Mouse (Mus musculus) cortical plate, adult 2 months (tissue): ENCODE data around the gene Adamts15. TPM values are rescaled to one million over a fixed set of nuclear protein-coding genes. Genes with fewer than 3 reads are reported as not detected.

Experiments used
- H3K27ac ChIP-seq: fragments of 200-500 bp; 2 replicates; pipeline ENCODE4 v1.5.1; 2012; ENCODE audit warnings: low read length, control low read depth, inconsistent platforms; ENCODE audit not compliant: insufficient read depth
- H3K4me1 ChIP-seq: fragments of 200-500 bp; 2 replicates; pipeline ENCODE4 v1.6.1; 2011; ENCODE audit warnings: low read length; ENCODE audit not compliant: control insufficient read depth, insufficient read depth
- H3K4me3 ChIP-seq: fragments of 200-500 bp; 2 replicates; pipeline ENCODE4 v1.5.1; 2011; ENCODE audit warnings: mild to moderate bottlenecking, low read length, control low read depth; ENCODE audit not compliant: insufficient read depth
- CTCF ChIP-seq: fragments of 200-500 bp; IDR thresholded peaks from 2 replicates; pipeline ENCODE4 v1.5.1; 2011; ENCODE audit warnings: mild to moderate bottlenecking, control low read depth, low read length; ENCODE audit not compliant: insufficient read depth; ENCODE audit errors: extremely low read depth
- POLR2A ChIP-seq: fragments of 200-500 bp; IDR thresholded peaks from 2 replicates; pipeline ENCODE4 v1.6.1; 2011; ENCODE audit warnings: mild to moderate bottlenecking, low read length, control low read depth; ENCODE audit not compliant: insufficient read depth; ENCODE audit errors: extremely low read depth
- polyA plus RNA-seq: library from polyadenylated mRNA; depleted of rRNA; stranded (reverse); fragments of >200 nt; gene quantifications from 2 replicates; pipeline ENCODE4 v1.2.3, GENCODE M21; 2012

Adamts15 gene
- polyA plus RNA-seq, 1 experiment = 3.6 TPM

DNA sequence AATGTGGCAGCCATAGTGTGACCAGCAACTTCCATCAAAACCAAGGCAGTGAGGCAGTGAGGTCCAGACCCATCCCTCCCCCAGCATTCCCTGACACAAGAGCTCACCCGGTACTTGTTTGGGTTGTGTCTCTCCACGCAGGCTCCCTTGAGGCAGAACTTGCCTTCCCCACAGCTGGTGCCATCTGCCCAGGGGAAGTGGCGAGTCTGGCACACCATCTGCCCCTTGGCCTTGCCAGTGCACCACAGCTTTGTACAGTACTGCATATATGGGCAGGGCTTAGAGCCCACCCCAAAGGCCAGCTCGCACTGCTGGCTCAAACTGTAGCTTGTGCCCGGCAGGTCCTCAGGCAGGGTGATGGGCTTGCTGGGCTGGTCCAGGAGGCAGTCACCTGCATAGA is 11.8 kb downstream of the Adamts15 start:
- Histone ChIP-seq H3K4me3 (no peak overlapping the region), H3K4me1 (no peaks in the 10 kb centered on the region), H3K27ac (no peak overlapping the region)
- TF ChIP-seq CTCF = no peak
- TF ChIP-seq POLR2A = no peak

GRCm38 (mm10) chr9:30908973-30909372 is 13.3 kb downstream of the Adamts15 start:
- TF ChIP-seq CTCF = no peak
- no peak for TF ChIP-seq POLR2A
- H3K27ac ChIP-seq = no peak overlapping the region
- H3K4me3 ChIP-seq = no peak overlapping the region
- H3K4me1 ChIP-seq = no peaks in the 10 kb centered on the region

- Histone ChIP-seq H3K4me3 (no peak overlapping the region), H3K27ac (no peak overlapping the region), H3K4me1 (no peaks in the 10 kb centered on the region)
- no peak for TF ChIP-seq POLR2A
- no peak for TF ChIP-seq CTCF
Measured at GRCm38 (mm10) chr9:30908296-30908690, 14.0 kb downstream of the Adamts15 start.

DNA sequence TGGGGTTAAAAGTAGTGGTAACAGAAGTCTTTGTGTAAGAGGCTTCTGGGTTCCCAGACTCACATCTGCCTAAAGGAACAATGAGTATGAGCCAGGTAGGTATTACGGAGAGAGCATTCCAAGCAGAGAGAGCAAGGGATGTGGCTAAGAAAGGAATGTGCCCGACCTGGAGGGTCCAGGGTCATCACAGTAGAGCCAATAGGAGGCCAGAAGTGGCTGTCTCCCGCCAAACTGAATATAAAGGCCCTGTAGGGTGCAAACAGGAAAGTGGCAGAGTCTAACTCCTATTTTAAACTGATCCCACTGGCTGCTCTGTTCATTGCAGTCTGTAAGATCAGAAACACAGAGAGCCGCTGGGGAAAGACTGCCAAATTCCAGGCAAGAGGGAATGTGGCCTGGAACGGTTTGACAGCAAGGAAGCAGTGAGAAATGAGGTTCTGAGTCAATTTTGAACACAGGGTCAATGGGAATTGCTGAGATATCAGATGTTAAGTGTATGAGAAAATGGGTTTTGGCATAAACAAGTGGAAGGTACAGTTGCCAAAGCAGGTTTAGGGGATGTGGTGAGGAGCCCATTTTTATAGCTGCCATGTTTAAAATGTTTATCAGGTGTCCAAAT is 14.5 kb downstream of the Adamts15 start:
- H3K4me1 ChIP-seq = no peaks in the 10 kb centered on the region
- no peak overlapping the region for H3K27ac ChIP-seq
- no peak for TF ChIP-seq POLR2A
- no peak for TF ChIP-seq CTCF
- no peak overlapping the region for H3K4me3 ChIP-seq

DNA sequence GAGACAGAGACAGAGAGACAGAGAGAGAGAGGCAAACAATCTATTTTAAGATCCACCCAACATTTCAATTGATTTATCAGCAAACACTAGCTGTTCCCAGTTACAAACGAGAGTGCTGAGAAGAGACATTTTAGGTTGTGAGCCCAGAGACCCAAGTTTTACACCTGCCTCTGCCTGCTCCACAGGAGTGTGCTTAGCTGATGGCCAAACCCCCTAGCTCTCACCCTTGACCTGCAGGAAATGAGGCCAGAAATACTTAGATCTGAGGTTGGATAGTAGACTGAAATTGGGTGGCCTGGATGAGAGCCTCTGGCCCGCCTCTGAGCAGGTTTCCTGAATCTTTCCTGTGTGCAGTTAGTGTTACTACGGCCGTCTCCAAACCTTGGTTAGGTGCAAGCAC is 15.8 kb downstream of the Adamts15 start:
- TF ChIP-seq CTCF (no peak), POLR2A (no peak)

DNA sequence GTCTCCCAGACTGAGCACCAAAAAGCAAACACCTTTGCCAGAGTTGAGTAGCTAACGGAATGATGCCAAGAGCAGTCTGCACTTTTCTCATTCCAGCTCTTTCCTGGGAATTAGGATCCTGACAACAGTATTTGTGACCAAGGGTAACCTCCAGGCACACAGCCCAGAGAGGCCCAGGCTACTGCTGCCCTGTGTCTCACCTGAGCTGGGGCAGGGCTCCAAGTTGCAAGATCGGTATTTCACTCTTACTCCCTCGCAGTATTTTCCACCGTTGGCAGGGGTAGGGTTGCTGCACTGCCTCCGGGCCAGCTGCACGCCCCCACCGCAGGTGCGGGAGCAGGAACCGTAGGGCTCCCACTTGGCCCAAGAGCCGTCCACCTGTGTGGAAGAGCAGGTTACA is 16.4 kb downstream of the Adamts15 start:
- H3K4me1 ChIP-seq = no peaks in the 10 kb centered on the region
- no peak overlapping the region for H3K4me3 ChIP-seq
- no peak overlapping the region for H3K27ac ChIP-seq
- TF ChIP-seq CTCF (no peak), POLR2A (no peak)

More for the DNA sequence above, 15.8 kb downstream of the Adamts15 start:
- H3K27ac ChIP-seq = no peak overlapping the region
- no peaks in the 10 kb centered on the region for H3K4me1 ChIP-seq
- no peak overlapping the region for H3K4me3 ChIP-seq

DNA sequence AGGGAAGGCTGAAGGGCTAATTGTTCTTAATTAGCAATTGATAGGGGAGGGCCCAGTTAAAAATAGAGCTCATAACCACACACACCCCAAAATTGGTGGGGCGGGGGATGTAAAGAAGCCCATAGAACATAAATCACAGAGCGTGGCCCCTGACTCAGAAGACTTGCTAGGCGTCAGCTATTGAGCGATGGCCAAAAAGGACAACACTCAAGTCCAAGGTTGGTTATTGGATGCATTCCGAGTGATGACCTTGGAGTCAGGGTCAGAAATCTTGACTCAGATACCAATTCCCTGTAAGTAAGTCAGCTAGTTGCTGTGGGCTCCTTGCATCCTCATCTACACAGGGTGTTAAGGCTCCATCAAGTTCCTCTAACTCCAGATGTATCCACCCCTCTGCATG is 19.0 kb downstream of the Adamts15 start:
- TF ChIP-seq POLR2A (no peak), CTCF (no peak)
- Histone ChIP-seq H3K4me1 (no peaks in the 10 kb centered on the region), H3K4me3 (no peak overlapping the region), H3K27ac (no peak overlapping the region)

DNA sequence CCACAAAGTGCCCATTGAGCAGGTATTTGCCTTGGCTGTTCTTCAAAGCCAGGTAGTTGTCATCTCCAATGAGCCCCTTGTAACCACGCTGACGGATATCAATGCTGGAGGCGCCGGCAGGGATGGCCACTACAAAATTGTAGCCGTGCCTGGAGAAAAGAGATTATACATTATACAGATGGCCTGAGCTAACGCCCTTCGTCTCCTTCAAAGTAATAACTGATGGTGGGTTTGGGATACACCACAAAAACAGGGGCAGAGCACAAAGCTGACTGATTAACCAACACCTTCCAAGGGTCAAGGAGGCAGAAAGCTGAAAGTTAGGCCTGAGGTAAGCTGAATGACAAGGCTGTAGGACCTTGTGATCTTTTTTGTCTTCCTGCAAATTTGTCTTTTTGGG is 19.6 kb downstream of the Adamts15 start:
- Histone ChIP-seq H3K4me3 (no peak overlapping the region), H3K27ac (no peak overlapping the region), H3K4me1 (no peaks in the 10 kb centered on the region)
- no peak for TF ChIP-seq CTCF

DNA sequence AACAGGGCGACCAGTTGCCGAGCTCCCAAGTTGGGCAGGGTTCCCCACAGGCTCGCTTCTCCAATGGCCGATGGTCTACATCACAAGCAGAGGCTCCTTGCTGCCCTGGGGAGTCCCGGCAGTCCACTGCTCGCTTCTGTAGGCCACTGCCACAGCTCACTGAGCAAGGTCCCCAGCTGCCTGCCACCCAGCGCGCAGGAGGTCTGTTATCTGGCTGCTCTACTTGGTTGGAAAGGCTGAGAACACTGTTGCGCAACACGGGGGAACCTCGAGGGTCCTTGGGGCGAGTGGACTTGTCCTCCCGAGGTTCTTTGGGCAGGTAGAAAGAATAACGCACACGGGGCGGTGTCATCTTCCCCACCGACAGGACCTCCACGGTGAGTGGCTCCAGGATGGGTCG is 20.1 kb downstream of the Adamts15 start:
- Histone ChIP-seq H3K27ac (no peak overlapping the region), H3K4me1 (no peaks in the 10 kb centered on the region), H3K4me3 (no peak overlapping the region)
- no peak for TF ChIP-seq POLR2A
- TF ChIP-seq CTCF = no peak

- no peak overlapping the region for H3K27ac ChIP-seq
- H3K4me1 ChIP-seq = no peaks in the 10 kb centered on the region
- no peak overlapping the region for H3K4me3 ChIP-seq
- TF ChIP-seq POLR2A (no peak), CTCF (no peak)
Measured at GRCm38 (mm10) chr9:30897169-30897568, 25.1 kb downstream of the Adamts15 start.
